Mouse (Mus musculus) heart, postnatal 0 days (tissue): ENCODE data around the gene Prkch. TPM values are rescaled to one million over a fixed set of nuclear protein-coding genes. Genes with fewer than 3 reads are reported as not detected.

Experiments
- ATAC-seq: fragments of 200-750 bp; cut with Nextera tagmentation; 2 replicates; pipeline ENCODE4 v1.8.0; 2017; ENCODE audit warnings: low read depth, moderate number of reproducible peaks, moderate library complexity; ENCODE audit not compliant: insufficient read depth
- DNase-seq: peaks from one replicate; pipeline ENCODE4 v3.0.0-alpha.2; 2016; ENCODE audit warnings: low spot score
- H3K27ac ChIP-seq: fragments of 300-500 bp; sonication (generic); 2 replicates; pipeline ENCODE4 v1.5.1; 2014; ENCODE audit warnings: low read depth, mild to moderate bottlenecking
- H3K27me3 ChIP-seq: fragments of 300-500 bp; sonication (generic); 2 replicates; pipeline ENCODE4 v1.6.1; 2014; ENCODE audit warnings: low read length, mixed read lengths; ENCODE audit not compliant: control insufficient read depth, insufficient read depth
- H3K36me3 ChIP-seq: fragments of 300-500 bp; sonication (generic); replicated peaks from 2 replicates; pipeline ENCODE4 v1.6.1; 2014; ENCODE audit warnings: low read length, mixed read lengths; ENCODE audit not compliant: control insufficient read depth, insufficient read depth
- H3K4me1 ChIP-seq: fragments of 300-500 bp; sonication (generic); 2 replicates; pipeline ENCODE4 v1.6.1; 2014; ENCODE audit warnings: antibody characterized with exemption; ENCODE audit not compliant: control insufficient read depth, insufficient read depth
- H3K4me2 ChIP-seq: fragments of 300-500 bp; sonication (generic); 2 replicates; pipeline ENCODE4 v1.6.1; 2014; ENCODE audit warnings: low read depth, mild to moderate bottlenecking, low read length, moderate library complexity
- H3K4me3 ChIP-seq: fragments of 300-500 bp; sonication (generic); 2 replicates; pipeline ENCODE4 v1.5.1; 2014; ENCODE audit warnings: low read depth, low read length
- H3K9ac ChIP-seq: fragments of 300-500 bp; sonication (generic); replicated peaks from 2 replicates; pipeline ENCODE4 v1.6.1; 2014; ENCODE audit warnings: low read depth, low read length, mixed read lengths
- H3K9me3 ChIP-seq: fragments of 300-500 bp; sonication (generic); replicated peaks from 2 replicates; pipeline ENCODE4 v1.6.1; 2016; ENCODE audit warnings: low read length; ENCODE audit not compliant: control insufficient read depth
- CTCF ChIP-seq: IDR thresholded peaks from 2 replicates; pipeline ENCODE4 v1.5.1; 2016; ENCODE audit warnings: antibody characterized with exemption, control low read depth, low read depth
- EP300 ChIP-seq: IDR thresholded peaks from 2 replicates; pipeline ENCODE4 v1.6.1; 2016; ENCODE audit warnings: antibody characterized with exemption, low read depth
- WGBS: fragments of 180-500 bp; shearing (Covaris S2); extraction: QIAGEN DNeasy Blood & Tissue Kit; methylation state at CpG from one replicate; pipeline ENCODE4 v1.1.7; 2014; 5-methylcytosine and 5-hydroxymethylcytosine counted together
- polyA plus RNA-seq: library from polyadenylated mRNA; unstranded; fragments of >200 nt; fragmentation: Nextera tagmentation; extraction: Ambion mirVana; gene quantifications from 2 replicates; pipeline ENCODE4 v1.2.1, GENCODE M21; 2015
- total RNA-seq: library from RNA; depleted of rRNA; stranded (reverse); fragments of >200 nt; gene quantifications from 2 replicates; pipeline ENCODE4 v1.2.3, GENCODE M21; 2014; ENCODE audit warnings: low replicate concordance

Prkch gene
- total and polyA plus RNA-seq, 2 experiments from 2014 or later = 7.9 to 20.5 TPM

DNA sequence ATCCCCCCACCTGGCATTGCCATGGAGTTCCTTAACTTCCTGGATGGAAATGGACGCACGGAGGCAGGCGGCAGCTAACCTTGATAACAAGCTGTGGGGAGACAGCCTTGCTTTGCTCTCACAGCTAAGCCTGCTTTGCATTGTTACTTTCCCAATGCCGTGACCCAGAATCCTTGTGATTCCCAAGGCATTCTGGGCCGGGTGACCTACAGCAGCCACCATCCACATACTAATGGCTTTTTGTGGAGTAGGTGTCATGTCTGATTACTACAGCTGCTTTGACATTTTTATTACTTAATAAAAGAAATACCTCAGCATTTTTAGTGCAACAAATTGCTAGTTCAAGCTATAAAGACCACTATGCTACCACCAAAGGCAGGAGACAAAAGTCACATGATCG, 177.4 kb downstream of the Prkch start:
- Histone ChIP-seq H3K4me1 (peaks cover 23% of the 10 kb centered on the region), H3K27me3 (no peaks in the 10 kb centered on the region), H3K4me3 (no peak overlapping the region), H3K9me3 (no peaks in the 10 kb centered on the region), H3K4me2 (no peak overlapping the region), H3K9ac (no peak overlapping the region), H3K27ac (no peak overlapping the region), H3K36me3 (0 out of 2 replicates have a peak, but pooled peaks cover 11% of the 10 kb centered on the region)
- WGBS = 50% methylated on average over 6 of the region's 6 CpGs
- DNase-seq (no peak), ATAC-seq (no peak)
- TF ChIP-seq EP300 (no peak), CTCF (no peak)

DNA sequence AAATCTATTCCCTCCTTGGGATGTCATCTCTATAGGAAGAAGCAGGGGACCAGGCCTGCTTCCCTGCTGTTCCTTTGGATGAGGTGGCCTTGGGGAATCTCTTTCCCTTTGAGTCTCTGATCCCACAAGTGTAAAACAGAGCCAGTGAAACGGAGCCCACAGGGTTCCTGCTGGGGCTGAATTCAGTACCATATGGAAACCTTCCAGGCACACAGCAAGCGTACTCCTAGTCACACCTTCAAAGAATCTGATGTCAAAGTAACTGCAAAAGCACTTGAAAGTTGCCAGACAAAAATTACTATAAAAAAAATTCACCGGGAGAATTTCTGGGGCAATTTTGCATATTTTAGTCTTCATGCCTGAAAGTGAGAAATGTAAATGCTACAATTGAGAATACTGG, 178.2 kb downstream of the Prkch start:
- TF ChIP-seq CTCF (no peak), EP300 (no peak)
- no peak overlapping the region for H3K4me2 ChIP-seq
- no peak for ATAC-seq
- H3K27me3 ChIP-seq = no peaks in the 10 kb centered on the region
- no peak overlapping the region for H3K9ac ChIP-seq
- no peak overlapping the region for H3K27ac ChIP-seq
- H3K36me3 ChIP-seq = 0 out of 2 replicates have a peak, but pooled peaks cover 11% of the 10 kb centered on the region
- WGBS = 83% methylated on average over 3 of the region's 3 CpGs
- H3K4me1 ChIP-seq = peaks cover 23% of the 10 kb centered on the region
- no peak for DNase-seq
- H3K9me3 ChIP-seq = no peaks in the 10 kb centered on the region
- no peak overlapping the region for H3K4me3 ChIP-seq

DNA sequence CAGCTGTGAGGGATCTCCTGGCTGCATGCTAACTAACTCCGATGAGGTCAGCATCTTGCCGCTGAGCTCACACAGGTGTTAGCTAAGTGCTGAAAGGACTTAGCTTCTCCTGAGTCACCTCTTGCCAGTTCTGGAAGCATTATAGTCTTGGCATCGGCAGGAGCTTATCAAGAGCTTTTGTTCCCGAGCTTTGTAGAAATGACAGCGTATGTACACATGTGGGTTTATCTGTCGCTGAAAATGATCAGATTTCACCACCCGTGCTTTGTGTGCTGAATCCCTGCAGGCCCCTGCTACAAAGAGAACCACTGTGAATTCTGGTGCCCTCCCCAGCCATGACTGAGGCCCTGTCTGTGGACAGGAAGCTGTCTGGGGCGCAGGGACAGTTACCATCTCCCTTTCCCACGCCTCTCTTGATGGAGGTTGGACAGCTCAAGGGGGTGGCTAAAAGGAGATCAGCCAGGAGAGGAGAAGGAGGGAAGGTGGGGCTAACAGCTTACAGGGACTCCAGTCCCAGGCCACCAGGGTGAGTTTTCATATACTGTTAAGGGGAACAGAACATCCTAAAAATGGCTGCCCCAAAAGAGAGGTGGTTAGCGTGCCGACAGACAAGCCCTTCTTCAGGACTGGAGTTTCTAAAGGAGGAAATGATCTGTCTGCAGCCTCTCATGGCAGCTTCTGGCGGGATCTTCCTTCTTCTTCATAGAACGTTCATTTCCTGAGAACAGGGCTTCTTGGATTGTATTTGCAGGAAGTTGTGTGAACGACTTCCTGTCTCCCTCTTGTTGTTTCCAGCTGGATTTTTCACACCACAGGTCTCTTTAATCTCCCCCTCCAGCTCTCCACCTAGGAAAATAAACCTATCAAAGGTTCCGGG, 180.3 kb downstream of the Prkch start:
- 16% methylated on average over 15 of the region's 15 CpGs for WGBS
- peak overlapping the region; percentile 25; the same call in 1 of the 2 replicates for H3K9ac ChIP-seq
- 0 out of 2 replicates have a peak overlapping the region, but pooled peaks have one; percentile 9 for H3K4me2 ChIP-seq

DNA sequence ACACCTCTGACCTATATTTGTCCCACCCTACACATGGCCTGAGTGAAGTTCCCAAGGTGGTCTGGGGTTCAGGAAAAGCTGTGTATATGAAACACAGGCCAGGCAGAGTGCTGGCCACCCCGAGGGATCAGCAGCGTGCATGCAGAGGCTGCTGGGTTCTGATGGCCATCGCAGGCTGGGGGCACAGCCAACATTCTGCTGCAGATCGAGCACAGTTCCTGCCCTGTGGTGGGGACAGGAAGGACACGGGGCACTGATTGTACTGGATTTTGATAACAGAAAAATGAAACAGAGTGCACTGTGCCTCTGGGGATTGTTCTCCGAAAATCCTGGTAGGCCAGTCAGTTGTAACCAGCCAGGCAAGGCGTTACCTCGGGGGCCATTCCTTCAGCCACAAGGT, 181.6 kb downstream of the Prkch start:
- WGBS = 32% methylated on average over 8 of the region's 8 CpGs
- Histone ChIP-seq H3K4me1 (peaks cover 37% of the 10 kb centered on the region), H3K4me2 (no peak overlapping the region), H3K27me3 (no peaks in the 10 kb centered on the region), H3K27ac (no peak overlapping the region), H3K4me3 (no peak overlapping the region), H3K9me3 (no peaks in the 10 kb centered on the region), H3K9ac (no peak overlapping the region), H3K36me3 (no peaks in the 10 kb centered on the region)
- no peak for DNase-seq
- no peak for ATAC-seq
- TF ChIP-seq EP300 (no peak), CTCF (no peak)

More for the DNA sequence above, 180.3 kb downstream of the Prkch start:
- peaks cover 37% of the 10 kb centered on the region for H3K4me1 ChIP-seq
- H3K9me3 ChIP-seq = no peaks in the 10 kb centered on the region
- H3K36me3 ChIP-seq = 0 out of 2 replicates have a peak, but pooled peaks cover 7% of the 10 kb centered on the region
- peak overlapping the region; percentile 87 for H3K27ac ChIP-seq
- no peak for TF ChIP-seq CTCF
- TF ChIP-seq EP300 = peak; percentile 57; the same call in 1 of the 2 replicates
- ATAC-seq = peak; percentile 59
- H3K27me3 ChIP-seq = no peaks in the 10 kb centered on the region
- no peak overlapping the region for H3K4me3 ChIP-seq
- peak; percentile 69 for DNase-seq

DNA sequence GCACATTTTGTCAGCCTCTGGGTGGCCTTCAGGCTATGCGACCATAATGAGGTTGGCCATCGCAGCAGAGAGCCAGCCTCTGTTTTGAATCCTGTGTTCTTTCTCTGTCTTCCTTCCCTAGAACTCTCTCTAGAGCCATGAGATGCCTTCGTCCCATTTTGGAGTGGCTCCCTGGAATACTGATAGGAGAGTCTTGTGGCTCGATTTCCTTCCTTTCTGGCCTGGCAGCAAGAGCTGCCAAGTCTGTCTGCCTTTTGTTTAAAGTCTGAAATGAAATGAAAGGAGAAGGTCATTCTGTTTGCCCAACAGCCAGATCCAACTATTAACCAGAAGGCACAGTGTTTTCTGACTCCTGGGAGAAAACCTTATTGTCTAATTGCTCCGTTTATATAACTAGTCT, 184.2 kb downstream of the Prkch start:
- Histone ChIP-seq H3K4me1 (peaks cover 37% of the 10 kb centered on the region), H3K4me3 (no peak overlapping the region), H3K9me3 (no peaks in the 10 kb centered on the region), H3K9ac (no peak overlapping the region), H3K27me3 (no peaks in the 10 kb centered on the region), H3K27ac (0 out of 2 replicates have a peak overlapping the region, but pooled peaks have one; percentile 30), H3K4me2 (no peak overlapping the region), H3K36me3 (no peaks in the 10 kb centered on the region)
- WGBS = 54% methylated on average over 5 of the region's 5 CpGs
- TF ChIP-seq CTCF (no peak), EP300 (no peak)
- no peak for ATAC-seq
- no peak for DNase-seq
